Mouse (Mus musculus) lung, adult 2 months (tissue): ENCODE results near the gene Naa80.

Experiments
- CTCF ChIP-seq: fragments of 200-500 bp; IDR thresholded peaks from 2 replicates; pipeline ENCODE4 v1.5.1; 2011; ENCODE audit warnings: mild to moderate bottlenecking, low read length, control low read depth; ENCODE audit not compliant: insufficient read depth
- POLR2A ChIP-seq: fragments of 200-500 bp; IDR thresholded peaks from 2 replicates; pipeline ENCODE4 v1.6.1; 2011; ENCODE audit warnings: low read depth, mild to moderate bottlenecking, control low read depth, low read length, borderline replicate concordance; ENCODE audit errors: extremely low read depth

- TF ChIP-seq POLR2A (no peak), CTCF (no peak)
Observed at GRCm38 (mm10) chr9:107594281-107595062, 15.8 kb downstream of the Naa80 start.
